In genomic region chr5:67753057-67753456, GRCm38 (mm10) we compare ENCODE assay signal across 16 mouse cellular contexts.
DNase-seq lines count a peak whose midpoint lies in the region; ATAC-seq lines count a peak whose summit lies in the region.
"Had no signal": no experiment of that assay in that cellular context is flagged by ENCODE, and none has a peak within 500 bp of the region (broad histone marks: within the 10 kb centered on the region; RNA-seq: fewer than 3 reads in every experiment).

No protein-coding gene starts in this region.

- peak; percentile 42 for DNase-seq in layer of hippocampus, adult 9-11 months
- no peak for DNase-seq in layer of hippocampus, postnatal 25 days (ENCODE audit: extremely low spot score in 1 of 2, low spot score in 1 of 2)
- DNase-seq in midbrain, embryonic 11.5 days (ENCODE audit: low spot score, missing footprints): no peak
- no peak for DNase-seq in natural killer cell, adult 2 months (ENCODE audit: low spot score in 2 of 2)
- DNase-seq in adrenal gland, adult 2 months: no peak
- DNase-seq: adrenal gland, postnatal 36 days; cerebellum, adult 11 months; gastrocnemius, postnatal 25 days; lung, postnatal 10 days had no signal

- ATAC-seq in forebrain, embryonic 16.5 days: peak; percentile 84
- peak; percentile 80 for ATAC-seq in midbrain, embryonic 11.5 days (ENCODE audit: low FRiP score)
- ATAC-seq in erythroblast, adult 5-6 weeks (replicated peaks; ENCODE audit: low FRiP score, poor library complexity, severe bottlenecking): no peak
- no peak for ATAC-seq in megakaryocyte-erythroid progenitor cell, adult 5-6 weeks (replicated peaks; ENCODE audit: low FRiP score, low TSS enrichment, poor library complexity, severe bottlenecking)

- no peaks in the 10 kb centered on the region; the same call in 1 of the 2 replicates for H3K9me3 ChIP-seq in forebrain, embryonic 16.5 days (ENCODE audit: control insufficient read depth, low read length)
- no peaks in the 10 kb centered on the region for H3K9me3 ChIP-seq in midbrain, embryonic 11.5 days (ENCODE audit: control insufficient read depth, low read length)
- H3K9me3 ChIP-seq: embryonic facial prominence, embryonic 10.5 days; heart, embryonic 13.5 days had no signal

- WGBS in forebrain, embryonic 16.5 days: 3% methylated on average over 2 of the region's 2 CpGs
- 15% methylated on average over 2 of the region's 2 CpGs for WGBS in midbrain, embryonic 11.5 days

- H3K27me3 ChIP-seq in forebrain, embryonic 16.5 days (replicated peaks; ENCODE audit: control insufficient read depth, insufficient read depth, low read length): no peaks in the 10 kb centered on the region
- H3K27me3 ChIP-seq in midbrain, embryonic 11.5 days (ENCODE audit: control insufficient read depth, insufficient read depth, low read length): no peaks in the 10 kb centered on the region
- H3K27me3 ChIP-seq: heart, embryonic 13.5 days had no signal

- H3K4me1 ChIP-seq in forebrain, embryonic 16.5 days (replicated peaks; ENCODE audit: control insufficient read depth, insufficient read depth, low read length): peaks cover 16% of the 10 kb centered on the region
- peaks cover 18% of the 10 kb centered on the region for H3K4me1 ChIP-seq in midbrain, embryonic 11.5 days (ENCODE audit: control insufficient read depth, insufficient read depth, low read length)
- H3K4me1 ChIP-seq: heart, embryonic 13.5 days had no signal

- no peak overlapping the region for H3K4me2 ChIP-seq in forebrain, embryonic 16.5 days (ENCODE audit: low read length)
- peak overlapping the region; percentile 24; the same call in 1 of the 2 replicates for H3K4me2 ChIP-seq in midbrain, embryonic 11.5 days
- H3K4me2 ChIP-seq: heart, embryonic 13.5 days; liver, embryonic 11.5 days had no signal

- H3K27ac ChIP-seq in forebrain, embryonic 16.5 days (ENCODE audit: low read length): no peak overlapping the region
- H3K27ac ChIP-seq in midbrain, embryonic 11.5 days (ENCODE audit: low read depth, low read length): peak overlapping the region; percentile 60
- H3K27ac ChIP-seq: heart, embryonic 13.5 days; kidney, postnatal 0 days had no signal

- peaks cover 3% of the 10 kb centered on the region for H3K36me3 ChIP-seq in forebrain, embryonic 16.5 days (ENCODE audit: control insufficient read depth, insufficient read depth)
- no peaks in the 10 kb centered on the region for H3K36me3 ChIP-seq in midbrain, embryonic 11.5 days (ENCODE audit: control insufficient read depth, insufficient read depth, low read length)
- H3K36me3 ChIP-seq: embryonic facial prominence, embryonic 10.5 days had no signal

- H3K4me3 ChIP-seq in forebrain, embryonic 16.5 days (replicated peaks; ENCODE audit: low read length): no peak overlapping the region
- no peak overlapping the region for H3K4me3 ChIP-seq in midbrain, embryonic 11.5 days (ENCODE audit: low read depth, low read length)
- H3K4me3 ChIP-seq: embryonic facial prominence, embryonic 10.5 days; heart, embryonic 13.5 days had no signal

- H3K9ac ChIP-seq in forebrain, embryonic 16.5 days (replicated peaks; ENCODE audit: low read depth, low read length): no peak overlapping the region
- H3K9ac ChIP-seq in midbrain, embryonic 11.5 days (ENCODE audit: low read length): no peak overlapping the region
- H3K9ac ChIP-seq: heart, embryonic 13.5 days had no signal

Comparison
In these comparisons a context has a peak if more than half of its experiments do, and no peak if none do; other contexts are left out.
1. ATAC-seq: peak in forebrain, embryonic 16.5 days (single experiment) and midbrain, embryonic 11.5 days (single experiment); none in erythroblast, adult 5-6 weeks (single experiment) and megakaryocyte-erythroid progenitor cell, adult 5-6 weeks (single experiment).